Mouse (Mus musculus) lung, adult 2 months (tissue): ENCODE data around the gene Rnf141. TPM values are rescaled to one million over a fixed set of nuclear protein-coding genes. Genes with fewer than 3 reads are reported as not detected.
A peak's percentile ranks its signal among the peaks of the same experiment; 100 is the strongest.

Experiments
- DNase-seq: peaks from one replicate; pipeline ENCODE4 v3.0.0; 2022
- H3K4me1 ChIP-seq: fragments of 200-500 bp; 2 replicates; pipeline ENCODE4 v1.6.1; 2011; ENCODE audit warnings: low read length; ENCODE audit not compliant: control insufficient read depth, insufficient read depth
- H3K4me3 ChIP-seq: fragments of 200-500 bp; replicated peaks from 2 replicates; pipeline ENCODE3; 2011; ENCODE audit warnings: low read depth, mild to moderate bottlenecking, control low read depth, low read length; ENCODE audit errors: extremely low read depth
- CTCF ChIP-seq: fragments of 200-500 bp; IDR thresholded peaks from 2 replicates; pipeline ENCODE4 v1.5.1; 2011; ENCODE audit warnings: mild to moderate bottlenecking, low read length, control low read depth; ENCODE audit not compliant: insufficient read depth
- POLR2A ChIP-seq: fragments of 200-500 bp; IDR thresholded peaks from 2 replicates; pipeline ENCODE4 v1.6.1; 2011; ENCODE audit warnings: low read depth, mild to moderate bottlenecking, control low read depth, low read length, borderline replicate concordance; ENCODE audit errors: extremely low read depth
- WGBS: fragments of 180-500 bp; shearing (Covaris S2); methylation state at CpG from one replicate; pipeline ENCODE4 v1.1.7; 2018; 5-methylcytosine and 5-hydroxymethylcytosine counted together
- polyA plus RNA-seq: library from polyadenylated mRNA; depleted of rRNA; stranded (reverse); fragments of >200 nt; gene quantifications from 2 replicates; pipeline ENCODE4 v1.2.3, GENCODE M21; 2012

Rnf141 gene
- polyA plus RNA-seq, 1 experiment: 53.1 TPM

DNA sequence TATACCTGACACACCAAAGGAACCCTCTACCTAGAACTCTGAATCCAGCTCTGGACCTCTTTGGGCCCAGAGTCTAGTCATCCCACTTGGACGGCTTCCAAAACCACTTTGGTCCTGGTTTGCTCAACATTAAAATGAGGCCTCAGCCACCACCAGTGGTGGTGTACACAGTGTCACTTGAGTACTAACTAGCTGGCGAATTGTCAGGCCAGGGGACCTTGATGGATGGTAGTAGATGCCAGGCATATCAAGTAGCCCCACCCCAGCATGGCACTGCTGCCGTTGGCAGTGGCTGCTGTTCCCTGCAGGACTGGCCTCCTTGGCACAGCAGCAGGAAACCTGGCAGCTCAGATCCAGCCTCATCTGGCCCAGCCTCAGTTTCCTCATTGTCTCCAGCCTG is 40.0 kb downstream of the Rnf141 start:
- no peak for DNase-seq
- Histone ChIP-seq H3K4me1 (peaks cover 9% of the 10 kb centered on the region), H3K4me3 (no peak overlapping the region)
- TF ChIP-seq POLR2A: no peak
- TF ChIP-seq CTCF: no peak
- WGBS: 54% methylated on average over 3 of the region's 3 CpGs

DNA sequence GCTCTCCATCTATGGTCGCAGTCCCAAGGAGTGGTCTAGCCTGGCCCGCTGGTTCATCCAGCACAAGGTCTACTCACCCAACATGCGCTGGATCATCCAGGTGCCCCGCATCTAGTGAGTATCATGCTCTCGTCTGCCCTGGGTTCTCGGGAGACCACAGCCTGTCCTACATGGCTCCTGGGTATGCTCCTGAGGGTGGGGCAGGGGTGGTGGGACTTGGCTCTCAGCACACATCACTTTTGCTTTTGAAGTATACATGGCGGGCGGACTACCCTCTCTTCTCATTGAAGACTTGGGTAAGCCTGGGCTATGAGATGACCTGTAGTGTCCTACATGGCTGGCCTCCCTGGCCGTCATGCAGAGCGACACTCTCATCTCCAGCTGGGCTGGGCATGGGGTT is 41.1 kb downstream of the Rnf141 start:
- TF ChIP-seq POLR2A (no peak), CTCF (no peak)
- WGBS: 97% methylated on average over 10 of the region's 10 CpGs
- no peak for DNase-seq
- Histone ChIP-seq H3K4me1 (peaks cover 9% of the 10 kb centered on the region), H3K4me3 (no peak overlapping the region)

DNA sequence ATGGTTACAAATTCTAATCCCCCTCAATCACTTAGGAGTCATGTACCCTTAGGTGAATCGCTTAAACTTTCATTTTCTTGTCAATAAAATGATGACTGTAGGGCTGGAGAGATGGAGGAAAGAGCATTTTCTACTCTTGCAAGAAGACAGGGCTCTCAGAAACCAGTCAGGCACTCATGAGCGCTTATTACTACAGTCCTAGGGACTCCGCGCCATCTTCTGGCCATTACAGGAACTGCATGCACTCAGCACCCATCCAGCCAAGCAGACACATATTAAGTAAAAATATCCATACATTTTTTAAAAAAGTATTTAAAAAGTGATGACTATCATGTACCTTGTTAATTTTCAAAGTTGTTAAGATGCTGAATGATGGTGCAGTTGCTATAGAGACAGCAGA is 43.2 kb downstream of the Rnf141 start:
- H3K4me1 ChIP-seq: no peaks in the 10 kb centered on the region
- no peak overlapping the region for H3K4me3 ChIP-seq
- under 1% methylated on average over 4 of the region's 4 CpGs for WGBS
- DNase-seq: peak; percentile 71
- peak; percentile 97 for TF ChIP-seq CTCF
- no peak for TF ChIP-seq POLR2A

DNA sequence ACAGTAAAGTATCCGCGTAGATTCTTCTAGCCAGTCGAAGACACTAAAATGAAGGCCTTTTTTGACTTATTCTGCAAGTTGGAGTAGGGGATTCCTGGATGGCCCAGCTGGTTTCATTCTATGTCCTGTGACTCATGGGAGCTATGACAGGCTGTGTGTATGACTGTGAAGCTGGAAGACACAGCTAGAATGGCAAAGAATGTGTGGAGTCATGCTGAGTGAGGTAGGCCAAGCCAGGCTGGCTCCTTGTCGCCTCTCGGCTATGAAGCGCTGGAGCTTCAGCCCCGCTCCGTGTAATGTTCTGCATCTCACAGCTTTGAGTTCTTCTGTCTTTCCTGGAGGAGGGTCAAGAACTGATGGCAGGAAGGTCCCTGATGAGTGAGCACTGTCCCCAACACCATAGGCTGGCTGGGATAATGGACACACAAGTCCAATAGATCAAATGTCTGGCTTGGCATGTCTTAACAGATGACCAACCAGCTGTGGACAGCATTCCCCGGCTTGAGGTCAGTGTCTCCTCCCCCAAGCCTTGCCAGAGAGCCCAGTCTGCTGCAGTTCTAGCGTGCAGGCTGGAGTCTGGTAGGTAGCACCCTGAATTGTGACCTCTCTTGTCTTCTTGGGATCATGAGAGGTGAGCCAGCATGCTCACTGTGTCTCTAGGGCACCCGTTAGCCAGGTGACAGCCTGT is 46.4 kb downstream of the Rnf141 start:
- no peak for DNase-seq
- WGBS: 78% methylated on average over 11 of the region's 11 CpGs
- Histone ChIP-seq H3K4me1 (no peaks in the 10 kb centered on the region), H3K4me3 (no peak overlapping the region)
- no peak for TF ChIP-seq CTCF
- no peak for TF ChIP-seq POLR2A

DNA sequence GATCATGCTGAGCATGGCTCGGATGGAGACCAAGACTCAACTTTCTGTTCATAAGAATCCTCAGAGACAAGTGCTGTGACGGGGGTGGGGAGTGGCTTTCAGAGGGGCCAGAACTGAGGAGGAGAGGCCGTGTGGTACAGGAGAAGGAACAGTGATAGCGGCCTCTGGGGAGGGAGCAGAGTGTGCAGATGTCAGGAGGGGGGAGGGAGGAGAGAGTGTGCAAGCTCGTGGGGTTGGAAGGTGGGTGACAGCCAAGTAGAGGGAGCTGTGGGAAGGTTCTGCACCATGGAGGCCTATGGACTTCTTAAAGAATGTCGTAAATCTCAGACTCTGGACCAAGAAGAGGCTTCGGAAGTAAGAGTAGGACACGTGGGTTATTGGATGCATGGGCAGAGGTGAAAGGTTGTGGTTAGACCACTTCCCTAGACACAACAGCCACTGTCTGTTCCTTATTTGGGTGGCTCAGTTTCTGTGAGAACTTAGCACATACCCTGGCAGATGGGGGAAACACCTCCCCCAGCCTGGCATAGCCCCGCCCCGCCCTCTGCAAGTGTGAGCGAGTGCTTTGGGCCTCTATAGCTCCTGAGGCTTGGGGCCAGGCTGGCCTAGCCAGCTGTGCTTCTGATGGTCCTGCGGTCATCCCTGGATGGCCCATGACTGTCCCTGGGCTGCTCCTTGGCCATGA is 47.7 kb downstream of the Rnf141 start:
- TF ChIP-seq CTCF (no peak), POLR2A (no peak)
- Histone ChIP-seq H3K4me1 (no peaks in the 10 kb centered on the region), H3K4me3 (no peak overlapping the region)
- 64% methylated on average over 12 of the region's 12 CpGs for WGBS
- DNase-seq: no peak

DNA sequence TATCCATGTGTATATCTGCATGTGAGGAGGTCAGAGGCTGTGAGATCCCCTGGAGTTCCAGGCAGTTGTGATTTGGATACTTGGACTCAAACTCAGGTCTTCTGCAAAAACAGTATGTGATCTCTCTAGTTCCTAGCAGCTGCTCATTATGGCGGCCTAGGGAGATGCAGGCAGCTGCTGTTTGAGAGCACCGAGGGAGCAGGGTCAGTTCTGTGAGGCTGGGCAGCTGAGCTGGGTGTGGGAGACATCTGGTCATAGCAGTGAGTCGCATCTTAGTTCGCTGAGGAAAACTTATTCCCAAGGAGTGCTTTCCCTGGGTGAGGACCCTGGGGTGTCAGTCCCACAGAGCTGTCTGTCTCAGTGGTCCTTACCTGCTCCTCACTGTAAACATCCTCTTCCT is 49.5 kb downstream of the Rnf141 start:
- Histone ChIP-seq H3K4me3 (no peak overlapping the region), H3K4me1 (no peaks in the 10 kb centered on the region)
- whole genome bisulfite sequencing: 70% methylated on average over 4 of the region's 4 CpGs
- TF ChIP-seq CTCF: no peak
- no peak for DNase-seq

DNA sequence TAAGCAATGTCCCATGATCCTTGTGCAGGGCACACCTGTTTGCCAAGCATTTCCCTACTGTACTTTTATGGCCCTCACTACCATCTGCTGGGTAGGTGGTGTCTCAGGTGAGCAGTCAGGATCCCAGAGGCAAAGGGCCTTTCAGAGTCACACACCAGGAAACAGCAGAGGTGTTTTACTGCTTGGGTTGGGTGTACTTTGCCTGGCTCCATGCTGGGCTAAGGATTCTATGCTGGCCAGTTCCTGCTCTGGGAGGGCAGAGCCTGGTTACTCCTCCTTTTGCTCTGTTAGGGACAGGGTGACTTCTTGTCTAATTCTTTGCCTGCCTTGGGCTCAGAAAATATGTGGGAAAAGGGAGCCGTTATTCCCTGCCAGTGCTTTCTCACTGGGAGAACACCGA is 51.4 kb downstream of the Rnf141 start:
- TF ChIP-seq POLR2A (no peak), CTCF (no peak)
- no peak for DNase-seq
- H3K4me3 ChIP-seq: no peak overlapping the region
- 97% methylated on average over 2 of the region's 2 CpGs for WGBS
- no peaks in the 10 kb centered on the region for H3K4me1 ChIP-seq

GRCm38 (mm10) chr7:110792201-110792600 is 52.1 kb downstream of the Rnf141 start:
- 68% methylated on average over 5 of the region's 5 CpGs for WGBS
- TF ChIP-seq CTCF (no peak), POLR2A (no peak)
- Histone ChIP-seq H3K4me1 (peaks cover 3% of the 10 kb centered on the region), H3K4me3 (no peak overlapping the region)
- DNase-seq: no peak

DNA sequence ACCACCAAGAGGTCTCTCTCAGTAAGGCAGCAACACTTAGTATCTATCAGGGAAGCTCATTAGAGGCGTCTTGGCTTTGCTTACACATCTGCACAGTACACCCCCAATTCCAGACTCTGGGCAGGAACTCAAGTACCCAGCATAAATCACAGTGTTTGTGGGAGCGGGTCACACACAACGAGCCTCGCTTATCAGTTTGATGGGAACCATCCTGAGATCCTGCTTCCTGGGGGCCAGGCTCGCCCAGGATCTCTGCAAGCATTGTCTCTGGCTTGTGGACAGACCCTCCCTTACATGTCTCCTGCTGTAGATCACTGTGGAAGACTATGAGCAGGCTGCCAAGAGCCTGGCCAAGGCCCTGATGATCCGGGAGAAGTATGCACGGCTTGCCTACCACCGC is 53.4 kb downstream of the Rnf141 start:
- 73% methylated on average over 8 of the region's 8 CpGs for WGBS
- no peak for TF ChIP-seq POLR2A
- TF ChIP-seq CTCF: no peak
- peaks cover 9% of the 10 kb centered on the region for H3K4me1 ChIP-seq
- H3K4me3 ChIP-seq: no peak overlapping the region
- DNase-seq: no peak

DNA sequence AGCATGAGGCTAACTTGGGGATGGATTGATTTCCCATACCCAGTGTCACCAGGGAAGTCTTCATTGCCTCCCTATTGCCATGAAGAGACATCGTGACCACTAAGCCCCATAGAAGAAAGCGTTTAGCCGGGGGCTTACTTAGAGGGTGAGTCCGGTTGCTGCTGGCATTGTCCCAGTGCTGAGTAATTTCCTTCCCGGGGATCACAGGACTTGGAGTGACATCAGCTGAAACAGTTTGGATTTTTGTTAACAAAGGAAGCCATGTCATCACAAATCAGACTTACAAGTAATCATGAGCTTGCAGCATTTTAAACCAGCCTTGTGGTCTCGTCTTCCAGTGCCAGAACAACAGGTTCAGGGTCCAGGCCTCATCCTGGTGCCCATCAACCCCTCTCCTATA is 56.9 kb downstream of the Rnf141 start:
- H3K4me3 ChIP-seq: no peak overlapping the region
- no peak for DNase-seq
- 21% methylated on average over 6 of the region's 6 CpGs for WGBS
- TF ChIP-seq POLR2A (no peak), CTCF (no peak)
- H3K4me1 ChIP-seq: peaks cover 19% of the 10 kb centered on the region
